Mouse (Mus musculus): ENCODE results near the gene Emg1. TPM values are rescaled to one million over a fixed set of nuclear protein-coding genes. Genes with fewer than 3 reads are reported as not detected.

Emg1 gene
- total RNA-seq, 2 experiments from 2014 or later = 41.8 to 45.9 TPM

DNA sequence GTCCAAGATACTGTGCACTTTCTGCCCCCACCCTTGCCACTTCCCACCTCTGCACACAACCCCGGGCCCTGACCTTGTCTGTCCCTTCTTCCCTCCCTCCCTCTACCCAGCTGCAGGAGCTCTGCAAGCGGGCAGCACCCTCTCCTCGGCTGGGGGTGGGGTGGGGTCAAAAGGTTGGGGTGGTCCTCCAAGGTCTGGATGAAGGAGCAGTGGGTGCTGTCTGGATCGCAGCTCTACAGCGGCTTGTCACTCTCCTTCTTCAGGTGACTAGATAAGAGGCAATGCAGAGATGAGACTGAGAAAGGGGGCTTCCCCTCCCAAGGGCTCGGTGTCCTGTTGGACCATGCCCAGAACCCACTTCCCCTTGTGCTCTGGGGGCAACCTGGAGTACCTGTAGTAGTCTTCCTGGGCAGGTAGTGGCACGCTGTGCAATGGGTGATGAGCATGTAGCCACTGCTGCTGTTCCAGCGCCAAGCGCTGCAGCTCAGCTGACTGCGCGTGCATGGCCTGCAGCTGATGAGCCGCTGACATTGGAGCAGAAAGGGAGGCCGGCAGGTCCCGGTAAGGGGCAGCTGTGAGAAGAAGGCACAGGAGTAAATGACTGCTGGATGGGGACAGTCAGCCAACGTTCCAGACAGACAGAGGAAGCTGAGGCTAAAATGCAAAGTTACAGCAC, 31.0 kb upstream of the Emg1 start:
- intact Hi-C loops (cut with DNase I) = no loop called here
- DNase-seq (ENCODE audit: low spot score in 2 of 2) = no peak

DNA sequence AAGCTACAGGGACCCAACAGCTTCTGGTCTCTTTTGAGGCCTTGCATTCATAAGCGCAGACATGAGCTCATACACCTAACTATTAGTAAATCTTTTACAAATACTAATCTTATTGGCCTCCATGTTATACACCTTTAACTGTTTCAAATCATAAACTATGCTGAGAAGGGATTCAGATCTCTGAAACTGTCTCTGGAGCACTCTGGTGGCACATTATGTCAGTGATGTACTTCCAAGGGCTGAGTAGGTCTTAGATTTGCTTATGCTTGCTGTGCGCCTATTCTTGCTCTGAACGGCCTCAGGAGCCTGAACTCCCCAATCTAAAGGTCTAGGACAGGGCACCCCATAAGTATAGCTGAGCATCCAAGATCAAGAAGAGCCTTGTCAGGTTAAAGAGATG, 29.9 kb upstream of the Emg1 start:
- no peak for DNase-seq (ENCODE audit: low spot score in 2 of 2)
- intact Hi-C loops (cut with DNase I) = loop anchor here (1.0 to 2.0 kb wide), 3 partner anchors 15 to 79 kb away; partner anchors contain the start of genes Atn1, Emg1, Gm45234 and Lpcat3

DNA sequence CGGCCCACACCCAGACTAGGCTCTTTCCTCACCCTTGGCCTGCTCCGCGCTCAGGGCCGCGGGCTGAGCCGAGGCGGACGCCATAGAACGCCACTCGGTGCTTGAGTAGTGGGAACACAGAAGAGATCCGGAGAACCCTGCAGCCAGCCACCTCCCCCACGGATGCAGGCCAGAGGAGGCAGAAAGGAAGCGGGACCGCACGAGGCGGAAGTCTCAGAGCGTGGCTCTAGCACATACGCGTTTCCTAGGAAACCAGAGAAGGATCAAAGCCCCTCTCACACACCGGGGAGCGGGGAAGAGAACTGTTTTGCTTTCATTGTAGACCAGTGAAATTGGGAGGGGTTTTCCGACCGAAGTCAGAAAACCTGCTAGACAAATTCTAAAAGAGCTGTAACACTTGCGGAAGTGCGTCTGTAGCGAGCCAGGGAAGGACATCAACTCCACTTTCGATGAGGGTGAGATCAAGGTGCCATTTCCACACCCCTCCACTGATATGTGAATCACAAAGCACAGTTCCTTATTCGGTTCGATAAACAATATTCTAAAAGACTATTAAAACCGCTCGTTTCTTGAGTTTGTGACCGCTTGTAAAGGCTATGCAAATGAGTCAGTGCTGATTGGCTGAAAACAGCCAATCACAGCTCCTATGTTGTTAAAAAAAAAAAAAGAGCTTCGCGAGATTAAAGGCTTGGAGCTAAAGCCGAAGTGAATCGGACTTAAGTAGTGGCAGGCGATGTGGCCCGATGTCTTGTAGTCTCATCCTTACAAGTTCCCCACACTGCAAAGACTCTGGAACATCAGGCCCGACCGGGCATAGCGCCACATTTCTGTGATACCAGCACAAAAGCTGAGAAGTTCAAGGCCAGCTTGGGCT, 29.1 kb upstream of the Emg1 start, which contains the start of gene Grcc10:
Gene Grcc10 (minus strand): TSS at position 487 of the 874 bp plus-strand sequence.
- DNase-seq (ENCODE audit: low spot score in 2 of 2) = peak; percentile 88 to 90
- intact Hi-C loops (cut with DNase I) = loop anchor here (1.0 to 2.0 kb wide), 3 partner anchors 16 to 78 kb away; partner anchors contain the start of genes Atn1, Emg1, Gm45234 and Lpcat3

DNA sequence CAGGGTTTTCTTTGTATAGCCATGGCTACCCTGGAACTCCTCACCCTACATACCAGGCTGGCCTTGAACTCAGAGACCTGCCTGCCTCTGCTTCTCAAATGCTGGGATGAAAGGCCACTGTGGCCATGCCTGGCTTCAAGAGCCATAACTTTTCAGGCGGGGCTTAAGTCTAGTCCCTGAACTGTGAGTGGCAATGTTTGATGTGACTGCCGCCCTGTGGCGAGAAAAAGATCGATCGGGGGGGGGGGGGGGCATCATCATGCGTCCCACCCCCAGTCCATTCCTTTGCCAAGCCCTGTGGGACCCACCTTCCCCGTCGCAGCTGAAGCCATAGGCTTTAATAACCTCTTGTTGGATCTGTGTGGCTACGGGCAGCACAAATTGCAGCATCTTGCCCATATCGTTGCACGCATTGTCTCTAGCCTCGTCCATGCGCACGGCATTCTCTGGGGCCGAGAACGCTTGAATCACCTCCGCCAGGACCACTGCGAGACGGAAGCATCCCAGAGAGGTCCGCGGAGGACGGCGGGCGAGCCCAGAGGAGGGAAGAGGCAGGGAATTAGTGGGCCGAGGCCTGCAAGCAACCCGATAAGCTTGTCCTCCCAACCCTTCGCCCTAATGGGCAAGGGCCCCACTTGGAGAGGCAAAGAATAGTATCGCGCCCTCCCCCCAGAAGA, 28.4 kb upstream of the Emg1 start:
- no peak for DNase-seq (ENCODE audit: low spot score in 2 of 2)
- intact Hi-C loops (cut with DNase I) = loop anchor here (2.0 kb wide), 2 partner anchors 16 to 78 kb away; partner anchors contain the start of genes Atn1, Gm45234 and Lpcat3

DNA sequence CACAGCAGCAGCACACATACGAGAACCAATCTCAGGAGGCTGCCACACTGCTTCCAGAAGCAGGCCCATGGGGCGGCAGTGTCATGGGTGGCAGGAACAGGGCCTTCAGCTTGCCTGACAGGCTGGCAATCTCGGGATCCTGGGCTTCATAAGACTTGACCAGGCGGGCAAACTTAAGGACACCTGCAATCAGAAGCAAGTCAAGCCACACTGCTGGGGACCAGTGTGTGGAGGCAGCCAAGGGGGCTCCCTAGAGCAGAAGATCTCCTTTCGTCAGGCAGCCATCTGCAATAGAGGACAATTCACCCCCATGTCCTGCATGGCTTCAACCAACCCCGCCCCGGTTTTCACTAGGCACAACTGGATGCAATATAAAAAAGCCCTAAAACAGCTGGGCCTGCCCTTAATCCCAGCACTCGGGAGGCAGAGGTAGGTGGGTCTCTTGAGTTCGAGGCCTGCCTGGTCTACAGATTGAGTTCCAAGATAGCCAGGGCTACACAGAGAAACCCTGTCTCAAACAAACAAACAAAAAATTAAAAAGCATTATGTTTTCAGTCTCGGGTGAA, 27.3 kb upstream of the Emg1 start:
- no peak for DNase-seq (ENCODE audit: low spot score in 2 of 2)

DNA sequence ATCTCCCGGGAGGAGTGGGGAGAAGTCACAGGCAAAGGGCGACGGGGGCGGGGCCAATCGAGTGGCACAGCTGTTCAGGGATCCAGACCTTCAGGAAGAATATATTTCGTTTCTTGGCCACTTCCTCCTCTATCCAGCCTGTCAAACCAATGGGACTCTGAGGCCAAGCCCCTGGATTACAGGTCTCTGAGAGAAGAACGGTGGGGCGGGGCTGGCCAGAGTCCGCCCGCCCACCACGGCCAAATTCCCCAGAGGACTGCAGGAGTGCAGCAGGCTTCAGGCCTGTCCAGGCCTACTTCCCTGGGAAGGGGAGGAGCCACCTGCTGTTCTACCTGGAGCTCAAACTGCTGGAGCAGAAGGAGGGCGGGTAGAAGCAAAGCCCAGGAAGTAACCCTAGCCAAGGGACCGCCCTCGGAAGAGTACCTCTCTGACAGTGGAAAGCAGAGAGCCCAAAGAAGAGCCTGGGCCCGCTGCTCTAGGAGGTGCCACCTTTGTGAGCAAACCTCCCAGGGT, 26.6 kb upstream of the Emg1 start, which contains the start of gene Ptpn6:
Gene Ptpn6 (minus strand): TSS at position 204 of the 513 bp plus-strand sequence.
- intact Hi-C loops (cut with DNase I) = no loop called here
- no peak for DNase-seq (ENCODE audit: low spot score in 2 of 2)

More for the DNA sequence above, 27.3 kb upstream of the Emg1 start:
- intact Hi-C loops (cut with DNase I) = no loop called here

DNA sequence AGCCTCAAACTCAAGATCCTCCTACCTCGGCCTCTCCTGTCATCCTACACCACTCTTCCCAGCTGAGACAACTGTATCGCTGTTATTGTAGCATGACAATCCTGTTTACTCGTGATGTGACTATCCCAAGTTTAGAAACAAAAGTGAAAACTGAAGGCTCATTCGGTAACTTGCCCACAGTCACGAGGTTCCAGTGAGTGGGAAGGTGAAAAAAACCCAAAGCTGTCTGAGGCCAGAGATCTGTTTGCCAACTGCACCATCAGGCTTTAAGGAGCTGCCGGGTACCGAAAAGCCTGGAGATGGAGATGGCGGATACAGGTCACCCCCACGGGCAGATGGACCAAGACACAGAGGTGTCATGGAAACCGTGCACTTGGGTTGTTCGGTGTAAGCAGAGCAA, 25.1 kb upstream of the Emg1 start:
- peak in 1 of 2 experiments; percentile 32 for DNase-seq (ENCODE audit: low spot score in 2 of 2)
- intact Hi-C loops (cut with DNase I) = no loop called here

DNA sequence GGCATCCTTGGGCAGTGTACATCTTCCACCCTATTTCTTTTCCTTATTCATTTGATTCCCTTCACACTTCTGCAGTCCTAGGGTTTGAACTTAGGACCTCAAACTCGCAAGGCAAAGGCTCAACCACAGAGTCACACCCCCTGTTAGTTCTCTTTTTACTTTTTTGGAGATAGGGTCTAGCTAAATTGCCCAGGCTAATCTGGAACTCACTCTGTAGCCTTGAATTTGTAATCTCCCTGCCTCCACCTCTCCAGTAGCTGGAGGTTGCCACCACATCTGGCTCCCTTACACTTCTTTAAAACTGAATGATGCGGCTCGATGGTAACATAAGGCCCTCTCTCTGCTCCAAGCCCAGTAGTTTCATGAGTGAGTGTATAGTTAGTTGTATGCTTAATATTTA, 22.4 kb upstream of the Emg1 start:
- no peak for DNase-seq (ENCODE audit: low spot score in 2 of 2)
- intact Hi-C loops (cut with DNase I) = no loop called here

DNA sequence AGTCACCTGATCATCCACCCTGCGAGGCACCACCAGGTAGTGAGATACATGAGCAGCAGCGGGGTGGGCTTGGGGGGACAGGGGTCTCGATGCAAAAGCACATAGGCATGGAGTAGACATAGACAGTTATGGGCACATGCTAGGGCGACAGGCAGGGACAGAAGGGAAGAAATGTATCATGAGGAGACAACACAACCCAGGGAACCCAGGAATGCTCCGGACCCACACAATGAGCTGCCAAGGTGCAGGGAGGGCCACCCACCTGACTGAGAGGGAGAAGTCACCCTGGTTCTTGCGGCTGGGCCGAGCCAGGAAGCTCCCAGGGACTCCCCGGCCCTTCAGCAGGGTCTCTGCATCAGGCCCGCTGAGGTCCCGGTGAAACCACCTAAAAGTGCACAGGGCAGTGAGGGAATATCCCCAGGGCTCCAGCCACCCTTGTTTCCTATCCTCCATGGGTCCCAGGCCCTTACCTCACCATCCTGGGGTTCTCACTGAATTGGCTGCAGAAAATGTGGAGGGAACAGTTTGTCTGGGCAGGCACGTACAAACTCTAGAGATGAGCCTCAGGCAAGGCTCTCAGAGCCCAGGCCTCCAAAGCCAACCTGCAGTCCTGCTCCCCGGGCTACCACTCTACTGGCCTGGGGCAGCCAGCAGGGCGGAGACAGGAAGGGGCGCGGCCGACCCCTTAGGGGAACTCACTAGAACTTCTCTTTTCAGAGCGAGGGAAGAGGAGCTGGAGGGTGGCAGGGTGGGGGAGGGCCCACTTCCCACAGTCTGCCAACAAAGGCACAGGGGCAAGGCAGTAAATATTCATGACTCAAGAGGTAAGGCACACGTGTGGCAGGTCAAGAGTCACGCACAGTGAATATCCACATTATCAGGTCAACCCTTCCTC, 20.7 kb upstream of the Emg1 start:
- no peak for DNase-seq (ENCODE audit: low spot score in 2 of 2)
- intact Hi-C loops (cut with DNase I) = no loop called here

DNA sequence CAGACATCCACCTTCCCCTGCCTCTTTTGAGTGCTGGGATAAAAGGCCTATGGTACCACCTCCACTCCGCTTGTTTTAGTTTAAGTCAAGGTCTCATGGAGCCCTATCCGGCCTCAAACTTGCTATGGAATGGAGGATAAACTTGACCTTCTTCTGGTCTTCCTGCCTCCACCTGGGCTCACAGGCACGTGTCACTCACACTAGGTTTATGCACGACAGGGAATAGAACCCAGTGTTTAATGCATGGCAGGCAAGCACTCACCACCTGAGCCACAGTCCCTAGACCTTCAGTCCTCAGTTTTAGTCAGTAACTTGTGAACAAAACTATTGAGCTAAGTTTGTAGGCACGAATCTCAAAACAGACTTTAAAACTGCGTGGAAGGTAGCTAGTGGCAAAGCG, 19.1 kb upstream of the Emg1 start:
- intact Hi-C loops (cut with DNase I) = no loop called here
- DNase-seq (ENCODE audit: low spot score in 2 of 2) = no peak

DNA sequence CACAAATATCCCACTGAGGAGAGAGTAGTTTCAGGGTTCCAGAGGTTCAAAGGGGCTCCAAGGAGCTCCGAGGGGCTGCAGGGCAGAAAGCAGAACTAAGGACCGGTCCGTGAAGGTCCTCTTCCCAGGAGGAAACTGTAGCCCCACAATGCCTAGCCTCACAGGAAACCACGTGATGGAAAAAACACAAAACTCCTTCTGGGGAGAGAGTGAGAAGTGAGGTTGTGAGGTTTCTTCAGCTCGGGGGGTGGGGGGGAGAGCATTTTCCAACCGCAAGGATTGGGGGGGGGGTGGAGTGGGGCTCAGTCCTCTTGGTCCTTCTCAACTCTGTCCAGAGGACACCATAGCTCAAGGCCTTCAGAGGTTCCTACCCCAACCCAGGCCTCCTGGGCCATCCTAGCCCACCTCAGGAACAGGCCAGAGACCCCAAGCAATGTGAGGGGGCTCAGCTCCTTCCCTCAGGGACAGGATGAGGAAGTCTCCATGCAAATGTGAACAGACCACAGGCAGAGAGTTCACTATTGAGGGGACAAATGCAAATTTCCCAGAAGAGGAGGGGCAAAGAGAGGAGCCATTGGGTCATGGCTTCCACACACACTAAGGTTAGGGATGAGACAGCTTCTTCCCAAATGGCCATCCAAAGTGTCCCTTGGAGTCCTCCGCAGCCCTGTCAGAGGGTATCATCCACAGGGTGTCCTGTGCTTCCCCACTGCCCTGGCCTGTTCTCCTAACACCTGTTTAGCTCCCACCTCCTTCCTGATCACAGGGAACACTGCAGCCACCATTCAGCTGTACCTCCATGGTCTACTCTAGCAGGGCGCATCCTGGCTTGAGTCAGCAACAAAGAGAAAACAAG, 18.1 kb upstream of the Emg1 start:
- intact Hi-C loops (cut with DNase I) = no loop called here
- DNase-seq (ENCODE audit: low spot score in 2 of 2) = no peak

DNA sequence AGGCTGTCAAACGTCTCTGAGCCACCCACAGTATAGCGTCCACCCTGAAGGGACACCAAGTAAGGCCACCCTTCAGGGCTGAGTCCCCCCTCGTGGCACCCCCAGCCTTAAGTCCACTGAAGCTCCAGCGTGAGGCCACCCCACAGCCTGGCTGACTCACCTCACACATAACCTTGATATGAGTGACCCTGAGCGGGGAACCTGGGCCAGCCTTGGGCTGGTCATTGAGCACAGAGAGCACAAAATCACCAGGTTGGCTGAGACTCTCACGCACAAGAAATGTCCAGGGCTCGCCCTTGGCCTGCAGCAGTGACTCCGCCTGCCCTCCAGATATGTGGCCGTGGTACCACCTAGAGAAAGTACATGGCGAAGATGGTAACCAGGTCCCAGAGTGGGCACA, 16.6 kb upstream of the Emg1 start:
- DNase-seq (ENCODE audit: low spot score in 2 of 2) = no peak
- intact Hi-C loops (cut with DNase I) = no loop called here

DNA sequence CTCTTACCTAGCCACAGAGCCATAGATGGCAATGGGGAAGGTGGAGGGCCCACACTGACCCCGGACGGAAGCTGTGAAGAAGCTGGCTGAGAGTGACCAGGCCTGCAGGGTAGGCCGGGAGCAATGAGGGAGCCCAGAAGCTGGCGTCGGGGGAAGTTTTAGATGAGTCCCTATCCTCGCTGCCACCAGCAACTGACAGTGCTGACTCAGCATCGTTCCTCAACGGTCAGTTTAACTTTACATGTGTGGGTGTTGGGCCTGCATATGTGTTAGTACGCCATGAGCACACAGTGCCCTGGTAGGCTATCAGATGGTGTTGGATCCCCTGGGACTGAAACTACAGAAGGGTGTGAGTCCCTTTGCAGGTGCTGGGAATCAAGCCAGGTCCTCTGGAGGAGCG, 12.5 kb upstream of the Emg1 start:
- no peak for DNase-seq (ENCODE audit: low spot score in 2 of 2)
- intact Hi-C loops (cut with DNase I) = no loop called here

DNA sequence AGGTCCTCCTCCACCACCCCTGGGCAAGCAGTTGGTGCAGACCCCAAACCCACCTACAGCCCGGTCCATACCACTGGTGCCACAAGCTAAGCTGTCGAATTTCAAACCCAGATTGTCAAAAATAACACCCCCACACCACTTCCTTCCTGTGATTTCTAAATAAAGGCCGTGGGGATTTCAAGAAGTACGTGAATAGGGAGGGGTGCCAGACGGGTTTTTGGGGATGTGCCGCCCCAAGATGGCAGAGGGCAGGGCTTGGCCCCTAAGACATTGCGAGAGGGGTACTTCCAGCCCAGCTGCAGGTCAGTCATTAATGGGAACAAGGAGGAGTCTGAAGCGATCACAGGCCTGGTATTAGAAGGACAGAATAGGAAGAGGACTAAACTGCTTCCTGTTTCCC, 11.6 kb upstream of the Emg1 start:
- intact Hi-C loops (cut with DNase I) = no loop called here

DNA sequence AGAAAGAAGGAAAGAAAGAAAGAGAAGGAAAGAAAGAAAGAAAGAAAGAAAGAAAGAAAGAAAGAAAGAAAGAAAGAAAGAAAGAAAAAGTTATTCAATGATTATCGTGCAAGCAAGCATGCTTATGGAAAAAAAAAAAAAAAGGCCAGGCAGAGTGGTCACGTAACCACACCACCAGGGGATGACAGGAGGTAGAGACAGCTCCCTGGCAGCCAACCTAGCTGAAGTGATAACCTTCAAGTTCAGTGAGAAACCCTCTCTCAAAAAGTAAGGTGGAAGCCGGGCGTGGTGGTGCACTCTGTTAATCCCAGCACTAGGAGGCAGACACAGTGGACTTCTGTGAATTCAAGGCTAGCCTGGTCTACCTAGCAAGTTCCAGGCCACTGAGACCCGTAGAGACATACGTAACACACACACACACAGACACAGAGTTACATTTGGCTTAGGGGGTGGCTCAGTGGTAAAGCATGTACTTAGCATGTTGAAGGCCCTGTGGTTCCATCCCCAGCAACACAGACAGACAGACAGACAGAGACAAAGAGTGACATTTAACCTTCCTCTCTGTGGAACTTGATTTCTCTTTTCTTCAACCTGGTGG, 11.0 kb upstream of the Emg1 start:
- intact Hi-C loops (cut with DNase I) = no loop called here
- DNase-seq (ENCODE audit: low spot score in 2 of 2) = no peak

More for the DNA sequence above, 11.6 kb upstream of the Emg1 start:
- DNase-seq (ENCODE audit: low spot score in 2 of 2) = no peak

DNA sequence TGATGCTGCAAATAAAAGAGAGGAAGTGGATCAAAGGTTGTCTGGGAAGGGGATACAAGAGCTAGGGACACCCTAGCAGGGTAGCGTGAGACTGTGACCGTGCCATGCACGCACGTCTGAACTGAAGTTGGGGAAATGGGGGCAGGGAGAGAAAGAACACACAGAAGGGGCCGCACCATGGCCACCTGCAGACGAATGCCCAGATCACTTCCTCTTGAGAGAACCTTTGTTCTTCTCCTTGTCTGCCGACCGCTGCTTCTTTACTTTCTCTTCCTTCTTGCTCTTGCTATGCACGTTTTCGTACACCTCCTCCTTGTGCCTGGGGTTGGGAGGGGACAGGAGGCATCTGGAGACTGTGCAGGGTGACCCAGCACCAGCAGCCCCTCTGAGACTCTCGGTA, 8.9 kb upstream of the Emg1 start:
- intact Hi-C loops (cut with DNase I) = no loop called here
- no peak for DNase-seq (ENCODE audit: low spot score in 2 of 2)

DNA sequence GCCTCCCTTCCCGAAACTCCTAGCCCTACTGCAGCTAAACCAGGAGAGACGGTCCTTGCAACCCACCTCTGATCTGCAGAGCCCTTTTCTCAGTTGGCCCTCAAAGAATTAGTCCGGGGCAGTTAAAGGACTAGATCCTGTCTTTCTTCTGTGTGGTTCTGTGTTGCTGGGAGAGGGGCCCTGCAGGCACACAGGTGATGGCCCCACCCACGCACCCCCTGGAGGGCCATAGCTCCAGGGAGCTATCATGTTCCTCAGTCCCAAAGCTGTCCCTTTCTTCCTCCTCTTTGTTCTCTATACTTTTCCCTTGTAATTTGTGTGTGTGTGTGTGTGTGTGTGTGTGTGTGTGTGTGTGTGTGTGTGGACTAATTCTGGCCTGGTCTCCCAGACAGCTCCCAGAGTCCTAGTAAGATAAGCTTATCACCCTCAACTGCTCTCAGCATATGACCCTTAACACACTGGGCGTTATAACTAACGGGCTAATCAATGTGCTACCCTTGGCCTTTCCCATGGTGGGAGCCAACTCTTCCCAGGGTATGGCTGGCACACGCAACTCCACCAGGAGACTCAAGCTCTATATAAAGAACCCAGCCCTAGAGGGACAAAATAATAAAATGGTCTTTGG, 7.5 kb upstream of the Emg1 start:
- intact Hi-C loops (cut with DNase I) = no loop called here
- no peak for DNase-seq (ENCODE audit: low spot score in 2 of 2)

All from left cerebral cortex, postnatal 36 days (tissue).